Mouse (Mus musculus) thymus, postnatal 4 days (tissue): Measurements from ENCODE around the gene Otx2.

Experiments used
- DNase-seq: peaks from one replicate; pipeline ENCODE4 v3.0.0; 2021

Gene Otx2

GRCm38 (mm10) chr14:48673541-48673940 lies at the start of gene Otx2:
Gene Otx2 (minus strand): TSS chr14:48673819.
- no peak for DNase-seq

- no peak for DNase-seq
Observed at GRCm38 (mm10) chr14:48722763-48723162, 49.1 kb upstream of the Otx2 start.

GRCm38 (mm10) chr14:48719296-48719695 lies 45.7 kb upstream of the Otx2 start:
- no peak for DNase-seq

GRCm38 (mm10) chr14:48717632-48718279 lies 44.1 kb upstream of the Otx2 start:
- DNase-seq, result no peak

- DNase-seq, result no peak
Observed at GRCm38 (mm10) chr14:48716456-48716855, 42.8 kb upstream of the Otx2 start.

GRCm38 (mm10) chr14:48710871-48711370 lies 37.3 kb upstream of the Otx2 start:
- DNase-seq, result no peak

- DNase-seq, result no peak
Observed at GRCm38 (mm10) chr14:48710062-48710870, 36.6 kb upstream of the Otx2 start.

- peak; percentile 8 for DNase-seq
Observed at GRCm38 (mm10) chr14:48709371-48710061, 35.9 kb upstream of the Otx2 start.

GRCm38 (mm10) chr14:48707844-48708383 lies 34.3 kb upstream of the Otx2 start:
- no peak for DNase-seq

- no peak for DNase-seq
Observed at GRCm38 (mm10) chr14:48707391-48707790, 33.8 kb upstream of the Otx2 start.

- no peak for DNase-seq
Observed at GRCm38 (mm10) chr14:48700790-48701370, 27.3 kb upstream of the Otx2 start.

- no peak for DNase-seq
Observed at GRCm38 (mm10) chr14:48679590-48679989, 6.0 kb upstream of the Otx2 start.

- no peak for DNase-seq
Observed at GRCm38 (mm10) chr14:48678674-48679073, 5.1 kb upstream of the Otx2 start.

- no peak for DNase-seq
Observed at GRCm38 (mm10) chr14:48674036-48674831, 615 bp upstream of the Otx2 start.

- DNase-seq, result no peak
Observed at GRCm38 (mm10) chr14:48672611-48673176, 925 bp downstream of the Otx2 start.

- DNase-seq, result no peak
Observed at GRCm38 (mm10) chr14:48671480-48672240, 2.0 kb downstream of the Otx2 start.

GRCm38 (mm10) chr14:48670761-48671479 lies 2.7 kb downstream of the Otx2 start:
- DNase-seq, result no peak

GRCm38 (mm10) chr14:48670258-48670630 lies 3.4 kb downstream of the Otx2 start:
- no peak for DNase-seq

- no peak for DNase-seq
Observed at GRCm38 (mm10) chr14:48669541-48670257, 3.9 kb downstream of the Otx2 start.
